Mouse (Mus musculus) MEL (cell line): ENCODE measurements around the gene Mrpl2. TPM values are rescaled to one million over a fixed set of nuclear protein-coding genes. Genes with fewer than 3 reads are reported as not detected.

Experiments
- DNase-seq: peaks from one replicate; pipeline ENCODE4 v3.0.0; 2011; ENCODE audit warnings: low read depth, low spot score
- H3K27ac ChIP-seq: 2 replicates; pipeline ENCODE4 v1.5.1; 2012; ENCODE audit warnings: low read depth, mild to moderate bottlenecking, control low read depth, low read length, moderate library complexity; ENCODE audit not compliant: control insufficient read depth
- H3K27me3 ChIP-seq, 2 experiments: fragments of 150-350 bp in 1 of 2; sonication (generic) in 1 of 2; 2 replicates each; pipeline ENCODE4 v1.6.1; 2012; ENCODE audit warnings: low read length in 2 of 2, mild to moderate bottlenecking in 2 of 2, improper control_type of control experiment in 1 of 2, moderate library complexity in 1 of 2; ENCODE audit not compliant: insufficient read depth in 2 of 2, control insufficient read depth in 1 of 2
- H3K36me3 ChIP-seq, 2 experiments: 2 replicates each; pipeline ENCODE4 v1.6.1; 2012 to 2014; ENCODE audit warnings: low read length in 2 of 2, improper control_type of control experiment in 1 of 2, inconsistent platforms in 1 of 2, mild to moderate bottlenecking in 1 of 2; ENCODE audit not compliant: insufficient read depth in 2 of 2, control insufficient read depth in 1 of 2
- H3K4me1 ChIP-seq, 2 experiments: fragments of 150-350 bp in 1 of 2; sonication (generic) in 1 of 2; 2 replicates each; pipeline ENCODE4 v1.6.1; 2012; ENCODE audit warnings: low read length in 2 of 2, improper control_type of control experiment in 1 of 2, mild to moderate bottlenecking in 1 of 2; ENCODE audit not compliant: insufficient read depth in 2 of 2, control insufficient read depth in 1 of 2
- H3K4me3 ChIP-seq, 2 experiments: fragments of 150-350 bp in 1 of 2; sonication (generic) in 1 of 2; 2 replicates each; pipeline ENCODE4 v1.5.1; 2012; ENCODE audit warnings: low read depth in 2 of 2, low read length in 2 of 2, mild to moderate bottlenecking in 2 of 2, moderate library complexity in 2 of 2, control low read depth in 1 of 2, improper control_type of control experiment in 1 of 2; ENCODE audit not compliant: control insufficient read depth in 1 of 2, insufficient read depth in 1 of 2
- H3K79me2 ChIP-seq: 2 replicates; pipeline ENCODE4 v1.6.1; 2012; ENCODE audit warnings: mild to moderate bottlenecking, low read length, moderate library complexity; ENCODE audit not compliant: control insufficient read depth, poor library complexity, insufficient read depth
- H3K9ac ChIP-seq: 2 replicates; pipeline ENCODE4 v1.6.1; 2012; ENCODE audit warnings: low read depth, mild to moderate bottlenecking, control low read depth, low read length, moderate library complexity; ENCODE audit not compliant: control insufficient read depth, poor library complexity, severe bottlenecking
- H3K9me3 ChIP-seq: fragments of 150-350 bp; sonication (generic); replicated peaks from 2 replicates; pipeline ENCODE4 v1.6.1; 2012; ENCODE audit warnings: mild to moderate bottlenecking, low read length, improper control_type of control experiment, moderate library complexity; ENCODE audit not compliant: insufficient read depth
- BHLHE40 ChIP-seq: IDR thresholded peaks from 2 replicates; pipeline ENCODE4 v1.6.1; 2012; ENCODE audit warnings: low read depth, mild to moderate bottlenecking, inconsistent platforms, low read length, improper control_type of control experiment, borderline replicate concordance
- CHD1 ChIP-seq: IDR thresholded peaks from 2 replicates; pipeline ENCODE4 v1.6.1; 2012; ENCODE audit warnings: low read depth, mild to moderate bottlenecking, inconsistent platforms, low read length, improper control_type of control experiment
- E2F4 ChIP-seq: IDR thresholded peaks from 2 replicates; pipeline ENCODE4 v1.6.1; 2011; ENCODE audit warnings: low read depth, low read length, improper control_type of control experiment, borderline replicate concordance
- ELF1 ChIP-seq: IDR thresholded peaks from 2 replicates; pipeline ENCODE4 v1.6.1; 2014; ENCODE audit warnings: low read depth, mild to moderate bottlenecking, inconsistent platforms, low read length, improper control_type of control experiment, moderate library complexity
- EP300 ChIP-seq, 2 experiments: IDR thresholded peaks; 2 replicates each; pipeline ENCODE4 v1.6.1; 2011; ENCODE audit warnings: improper control_type of control experiment in 2 of 2, low read length in 2 of 2, low read depth in 1 of 2, mild to moderate bottlenecking in 1 of 2
- ETS1 ChIP-seq: IDR thresholded peaks from 2 replicates; pipeline ENCODE4 v1.6.1; 2012; ENCODE audit warnings: low read depth, mild to moderate bottlenecking, inconsistent platforms, low read length, improper control_type of control experiment, moderate library complexity
- HCFC1 ChIP-seq: IDR thresholded peaks from 2 replicates; pipeline ENCODE4 v1.6.1; 2012; ENCODE audit warnings: low read depth, mild to moderate bottlenecking, inconsistent platforms, low read length, improper control_type of control experiment, moderate library complexity
- KAT2A ChIP-seq: conservative IDR thresholded peaks from 2 replicates; pipeline ENCODE4 v1.6.1; 2012; ENCODE audit warnings: low read depth, low read length, improper control_type of control experiment, inconsistent platforms
- MAX ChIP-seq: IDR thresholded peaks from 2 replicates; pipeline ENCODE4 v1.6.1; 2011; ENCODE audit warnings: low read length, improper control_type of control experiment
- MAZ ChIP-seq: IDR thresholded peaks from 2 replicates; pipeline ENCODE4 v1.6.1; 2012; ENCODE audit warnings: low read depth, mild to moderate bottlenecking, inconsistent platforms, low read length, improper control_type of control experiment
- MYB ChIP-seq: IDR thresholded peaks from 2 replicates; pipeline ENCODE4 v1.6.1; 2011; ENCODE audit warnings: mild to moderate bottlenecking, low read depth, low read length, improper control_type of control experiment
- NRF1 ChIP-seq: IDR thresholded peaks from 2 replicates; pipeline ENCODE4 v1.6.1; 2014; ENCODE audit warnings: low read depth, mild to moderate bottlenecking, inconsistent platforms, low read length, improper control_type of control experiment, moderate library complexity; ENCODE audit not compliant: poor library complexity, insufficient read depth, severe bottlenecking
- POLR2AphosphoS5 ChIP-seq: IDR thresholded peaks from 2 replicates; pipeline ENCODE4 v1.6.1; 2012; ENCODE audit warnings: low read depth, borderline replicate concordance, mild to moderate bottlenecking, inconsistent platforms, low read length, moderate library complexity, mixed read lengths
- RCOR1 ChIP-seq: IDR thresholded peaks from 2 replicates; pipeline ENCODE4 v1.6.1; 2012; ENCODE audit warnings: low read depth, mild to moderate bottlenecking, inconsistent platforms, low read length, improper control_type of control experiment
- SMC3 ChIP-seq: IDR thresholded peaks from 2 replicates; pipeline ENCODE4 v1.6.1; 2011; ENCODE audit warnings: low read depth, low read length, improper control_type of control experiment
- TBP ChIP-seq: IDR thresholded peaks from 2 replicates; pipeline ENCODE4 v1.8.0; 2011; ENCODE audit warnings: low read depth, low read length, improper control_type of control experiment
- ZMIZ1 ChIP-seq: IDR thresholded peaks from 2 replicates; pipeline ENCODE4 v1.6.1; 2012; ENCODE audit warnings: low read depth, mild to moderate bottlenecking, inconsistent platforms, low read length, improper control_type of control experiment, moderate library complexity
- polyA plus RNA-seq, 2 experiments: library from polyadenylated mRNA; stranded (reverse) in 1 of 2; unstranded in 1 of 2; fragments of >175 nt in 1 of 2; fragments of >200 nt in 1 of 2; gene quantifications; 2 replicates each; pipeline versions ENCODE4 v1.2.1 to v1.2.4; 2012; ENCODE audit warnings: low replicate concordance in 2 of 2, low read depth in 1 of 2; ENCODE audit not compliant: insufficient read length in 2 of 2, insufficient read depth in 1 of 2, missing spikeins in 1 of 2
- total RNA-seq: library from RNA; depleted of rRNA; stranded (reverse); fragments of 300-350 nt; gene quantifications from 2 replicates; pipeline ENCODE4 v1.2.3, GENCODE M21; 2012

The Mrpl2 gene
- total and polyA plus RNA-seq, 3 experiments, result 207 to 237 TPM; not detected in 1

- DNase-seq, result no peak
- H3K9me3 ChIP-seq, result no peaks in the 10 kb centered on the region
- no peaks in the 10 kb centered on the region for H3K79me2 ChIP-seq
- H3K4me1 ChIP-seq, result peaks cover 0 to 11% of the 10 kb centered on the region in 2 experiments; a peak in 2 of 4 replicates
- H3K4me3 ChIP-seq, result no peak overlapping the region
- H3K27me3 ChIP-seq, result no peaks in the 10 kb centered on the region
- no peak overlapping the region for H3K9ac ChIP-seq
- TF ChIP-seq EP300 (IDR thresholded peaks at IDR 0.05; ENCODE audit: low read depth in 1 of 2, low read length in 2 of 2) (no peak), SMC3 (no peak), POLR2AphosphoS5 (no peak), ETS1 (no peak), NRF1 (no peak), KAT2A (no peak), MYB (no peak)
- no peak overlapping the region for H3K27ac ChIP-seq
- H3K36me3 ChIP-seq, result no peaks in the 10 kb centered on the region
Observed at GRCm38 (mm10) chr17:46639929-46640328, 6.1 kb upstream of the Mrpl2 start.

- Histone ChIP-seq H3K4me1 (peaks cover 0 to 8% of the 10 kb centered on the region in 2 experiments; a peak in 1 of 4 replicates), H3K4me3 (no peak overlapping the region), H3K9ac (no peak overlapping the region), H3K9me3 (no peaks in the 10 kb centered on the region), H3K36me3 (peaks cover 0 to 4% of the 10 kb centered on the region in 2 experiments; a peak in 2 of 4 replicates), H3K27ac (no peak overlapping the region), H3K79me2 (peaks cover 5% of the 10 kb centered on the region), H3K27me3 (no peaks in the 10 kb centered on the region)
- DNase-seq, result no peak
- no peak for TF ChIP-seq RCOR1
- TF ChIP-seq E2F4, result no peak
- no peak for TF ChIP-seq CHD1
- no peak for TF ChIP-seq HCFC1
- TF ChIP-seq BHLHE40, result no peak
- no peak for TF ChIP-seq EP300 (IDR thresholded peaks at IDR 0.05; ENCODE audit: low read depth in 1 of 2, low read length in 2 of 2)
Observed at GRCm38 (mm10) chr17:46642060-46642459, 4.0 kb upstream of the Mrpl2 start.

- Histone ChIP-seq H3K79me2 (peaks cover 7% of the 10 kb centered on the region), H3K9ac (no peak overlapping the region), H3K27me3 (no peaks in the 10 kb centered on the region), H3K9me3 (no peaks in the 10 kb centered on the region), H3K4me1 (peaks cover 0 to 8% of the 10 kb centered on the region in 2 experiments; a peak in 1 of 4 replicates), H3K4me3 (peak overlapping the region in 1 of 2 experiments; percentile 14; a peak in 1 of 4 replicates), H3K36me3 (peaks cover 0 to 5% of the 10 kb centered on the region in 2 experiments; a peak in 2 of 4 replicates), H3K27ac (no peak overlapping the region)
- TF ChIP-seq MAZ (no peak), TBP (no peak), ZMIZ1 (no peak), POLR2AphosphoS5 (no peak), ELF1 (no peak), EP300 (IDR thresholded peaks at IDR 0.05; ENCODE audit: low read depth in 1 of 2, low read length in 2 of 2) (no peak), MAX (no peak)
- DNase-seq, result no peak
Observed at GRCm38 (mm10) chr17:46644152-46644805, 1.8 kb upstream of the Mrpl2 start.
